Mouse (Mus musculus) urinary bladder, postnatal 4 days (tissue): ENCODE measurements around the gene Ghrh.
"Not testable (repeated sequence)": the region's sequence is repeated elsewhere in the genome, so short reads cannot be mapped to it uniquely, and the experiment has no call there.

Experiments
- DNase-seq, 2 experiments: peaks; one replicate each; pipeline ENCODE4 v3.0.0; 2021 to 2022; ENCODE audit warnings: low spot score in 2 of 2

Ghrh gene

GRCm38 (mm10) chr2:157347361-157348159 lies at the start of gene Ghrh:
Gene Ghrh (minus strand): TSS chr2:157347506.
- DNase-seq, result no peak

- DNase-seq, result no peak
These were observed 48.7 kb upstream of the Ghrh start for GRCm38 (mm10) chr2:157395960-157396359.

- DNase-seq, result no peak
These were observed 48.1 kb upstream of the Ghrh start for GRCm38 (mm10) chr2:157395371-157395770.

GRCm38 (mm10) chr2:157394868-157395267 lies 47.6 kb upstream of the Ghrh start:
- no peak for DNase-seq

GRCm38 (mm10) chr2:157393549-157393948 lies 46.2 kb upstream of the Ghrh start:
- DNase-seq, result no peak

GRCm38 (mm10) chr2:157392331-157392730 lies 45.0 kb upstream of the Ghrh start:
- no peak for DNase-seq

- DNase-seq, result no peak
These were observed 42.2 kb upstream of the Ghrh start for GRCm38 (mm10) chr2:157389591-157389921.

GRCm38 (mm10) chr2:157388901-157389590 lies 41.7 kb upstream of the Ghrh start:
- DNase-seq, result not testable (repeated sequence)

GRCm38 (mm10) chr2:157384836-157385235 lies 37.5 kb upstream of the Ghrh start:
- DNase-seq, result no peak

- no peak for DNase-seq
These were observed 29.7 kb upstream of the Ghrh start for GRCm38 (mm10) chr2:157376995-157377394.

GRCm38 (mm10) chr2:157375794-157376757 lies 28.8 kb upstream of the Ghrh start:
- DNase-seq, result no peak

GRCm38 (mm10) chr2:157375051-157375450 lies 27.7 kb upstream of the Ghrh start:
- DNase-seq, result no peak

- DNase-seq, result peak in 1 of 2 experiments; percentile 50
These were observed 26.4 kb upstream of the Ghrh start for GRCm38 (mm10) chr2:157373681-157374080.

GRCm38 (mm10) chr2:157371696-157372095 lies 24.4 kb upstream of the Ghrh start:
- DNase-seq, result no peak

GRCm38 (mm10) chr2:157367991-157368390 lies 20.7 kb upstream of the Ghrh start:
- no peak for DNase-seq

- peak; percentile 90 to 98 for DNase-seq
These were observed 20.0 kb upstream of the Ghrh start, which contains the start of gene Manbal for GRCm38 (mm10) chr2:157367184-157367893. Gene Manbal (plus strand): TSS chr2:157367594.

- DNase-seq, result no peak
These were observed 19.5 kb upstream of the Ghrh start for GRCm38 (mm10) chr2:157366762-157367161.

- DNase-seq, result no peak
These were observed 15.7 kb upstream of the Ghrh start for GRCm38 (mm10) chr2:157363031-157363430.

- no peak for DNase-seq
These were observed 12.7 kb upstream of the Ghrh start for GRCm38 (mm10) chr2:157360028-157360427.

- no peak for DNase-seq
These were observed 6.8 kb upstream of the Ghrh start for GRCm38 (mm10) chr2:157354106-157354505.

- no peak for DNase-seq
These were observed 5.9 kb upstream of the Ghrh start for GRCm38 (mm10) chr2:157353183-157353582.
